Mouse (Mus musculus): ENCODE results near the gene Shc2. TPM values are rescaled to one million over a fixed set of nuclear protein-coding genes. Genes with fewer than 3 reads are reported as not detected.

Shc2 gene
- not detected for polyA plus RNA-seq (2017; shearing (Covaris generic))

DNA sequence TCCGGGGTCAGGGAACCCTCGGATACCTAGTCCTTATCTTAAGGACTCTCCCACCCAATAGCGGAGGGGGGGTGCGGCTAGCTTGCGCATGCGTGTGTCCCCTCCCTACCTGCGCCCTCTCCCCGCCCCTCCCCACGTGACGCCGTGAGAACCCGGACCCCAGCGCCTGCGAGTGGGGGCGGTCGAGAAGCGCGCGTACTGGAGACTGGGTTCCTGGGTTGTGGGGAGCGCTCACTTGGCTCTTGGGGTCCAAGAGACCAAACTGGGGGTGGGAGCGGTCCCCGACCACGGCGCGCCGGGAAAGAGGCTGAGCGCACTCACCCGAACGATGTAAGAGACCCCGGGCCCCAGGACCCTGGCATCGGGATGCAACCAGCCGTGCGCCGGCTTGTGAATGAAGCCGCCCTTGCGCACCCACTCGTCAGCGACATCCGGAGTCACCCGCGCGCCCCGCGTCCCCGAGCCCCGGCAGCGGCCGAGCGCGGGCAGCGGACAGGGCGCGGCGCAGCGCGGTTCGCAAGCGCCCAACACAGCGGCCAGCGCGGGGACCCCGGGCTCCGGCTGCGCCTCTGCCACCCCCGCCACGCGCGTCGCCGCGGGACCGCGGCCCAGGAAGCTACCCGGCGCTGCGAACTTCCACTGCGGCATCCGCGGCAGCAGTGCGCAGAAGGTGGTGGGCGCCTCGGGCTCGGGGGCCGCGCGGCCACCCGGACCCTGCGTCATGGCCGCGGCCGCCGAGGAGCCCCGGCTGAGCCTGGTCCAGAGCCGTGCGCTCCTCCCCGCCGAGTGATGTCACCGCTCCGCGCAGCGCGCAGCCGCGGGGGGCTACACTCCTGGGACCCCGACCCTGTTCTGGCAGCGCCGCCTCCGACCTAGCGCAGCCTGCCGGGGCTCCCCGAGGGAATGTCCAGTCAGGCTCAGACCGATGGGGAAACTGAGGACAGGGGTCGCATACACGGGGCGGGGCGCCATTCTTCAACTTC is at the start of gene Shc2:
Gene Shc2 (minus strand): TSS at position 791 of the 983 bp plus-strand sequence.
- no peak for ATAC-seq

DNA sequence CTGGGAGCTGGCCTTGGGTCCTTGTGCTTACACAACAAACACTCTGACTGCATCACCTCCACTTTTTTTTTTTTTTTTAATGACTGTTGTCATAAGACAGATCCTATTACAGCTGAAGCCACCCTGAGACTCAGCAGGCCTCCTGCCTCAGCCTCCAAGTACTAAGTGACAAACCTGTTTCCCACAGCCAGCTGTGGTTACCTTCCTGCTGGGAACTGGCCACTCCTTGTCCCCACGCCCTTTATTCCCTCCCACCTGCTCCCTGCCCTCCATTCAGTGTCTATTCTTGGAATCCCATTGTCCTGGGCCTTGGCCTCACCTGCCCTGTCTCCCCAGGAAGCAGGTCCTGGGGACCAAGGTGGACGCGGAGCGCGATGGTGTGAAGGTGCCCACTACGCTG is 49.8 kb upstream of the Shc2 start:
- no peak for ATAC-seq

DNA sequence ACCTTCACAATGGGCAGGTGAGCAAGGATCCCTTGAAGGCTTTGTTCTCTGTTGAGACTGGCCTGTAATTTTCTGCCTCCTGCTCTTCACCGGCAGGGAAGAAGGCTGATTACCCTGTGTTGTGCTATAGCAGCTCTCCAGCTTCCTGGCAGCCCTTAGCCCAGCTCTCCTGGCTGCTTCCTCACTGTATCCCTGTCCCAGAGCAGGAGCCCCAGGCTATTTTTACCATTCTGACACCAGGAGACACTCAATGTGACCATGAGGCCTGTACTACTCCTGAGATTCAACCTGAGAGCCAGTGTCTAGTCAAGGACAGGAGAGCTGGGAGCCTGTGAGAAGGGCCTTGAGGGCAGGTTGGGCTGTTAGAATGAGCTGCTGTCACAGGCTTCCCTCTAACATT is 49.0 kb upstream of the Shc2 start:
- ATAC-seq, result no peak

DNA sequence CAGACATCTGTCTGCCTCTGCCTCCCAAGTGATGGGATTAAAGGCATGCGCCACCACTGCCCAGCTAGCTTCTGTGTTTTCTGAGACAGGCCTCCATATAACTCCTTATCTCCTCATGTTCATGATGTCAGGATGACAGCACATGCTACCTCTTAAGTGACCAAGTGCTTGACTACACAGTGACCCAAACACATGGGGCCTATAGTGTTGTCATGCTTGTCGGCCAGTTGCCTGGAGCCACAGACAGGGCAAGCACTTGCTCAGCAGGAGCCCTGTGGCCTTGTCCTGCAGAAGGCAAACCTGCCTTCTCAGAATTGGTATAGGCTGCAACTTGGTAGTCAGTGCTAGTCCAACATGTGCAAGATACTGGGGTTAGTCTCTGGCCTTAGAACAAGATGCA is 48.5 kb upstream of the Shc2 start:
- no peak for ATAC-seq

DNA sequence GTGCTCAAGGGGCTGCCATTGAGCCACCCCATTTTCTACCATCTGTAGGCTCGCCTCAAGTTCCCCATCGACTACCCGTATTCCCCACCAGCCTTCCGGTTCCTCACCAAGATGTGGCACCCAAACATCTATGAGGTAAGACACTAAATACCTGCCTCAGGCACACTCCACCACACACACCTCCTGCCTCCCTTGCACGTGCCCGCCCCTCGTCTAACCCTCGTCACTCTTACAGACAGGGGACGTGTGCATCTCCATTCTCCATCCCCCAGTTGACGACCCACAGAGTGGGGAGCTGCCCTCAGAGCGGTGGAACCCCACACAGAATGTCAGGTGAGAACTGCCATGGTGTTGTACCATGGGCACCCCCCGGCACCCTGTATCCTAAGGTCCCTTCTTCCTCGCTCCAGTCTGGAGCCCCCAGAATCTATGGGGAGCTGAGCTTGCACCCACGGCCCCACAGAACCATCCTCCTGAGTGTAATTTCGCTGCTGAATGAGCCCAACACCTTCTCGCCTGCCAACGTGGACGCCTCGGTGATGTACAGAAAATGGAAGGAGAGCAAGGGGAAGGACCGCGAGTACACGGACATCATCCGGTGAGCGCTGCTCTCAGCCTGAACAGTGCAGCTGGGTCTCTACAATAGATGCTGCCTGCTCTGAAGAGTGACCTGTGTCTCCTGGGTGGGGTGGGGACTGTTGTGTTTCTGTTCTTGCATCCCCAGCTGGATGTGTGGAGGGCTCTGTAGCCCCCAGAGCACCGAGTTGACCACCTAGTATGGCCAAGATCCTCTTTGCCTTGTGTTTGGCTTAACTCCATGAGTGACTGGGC is 47.3 kb upstream of the Shc2 start:
- ATAC-seq, result no peak

DNA sequence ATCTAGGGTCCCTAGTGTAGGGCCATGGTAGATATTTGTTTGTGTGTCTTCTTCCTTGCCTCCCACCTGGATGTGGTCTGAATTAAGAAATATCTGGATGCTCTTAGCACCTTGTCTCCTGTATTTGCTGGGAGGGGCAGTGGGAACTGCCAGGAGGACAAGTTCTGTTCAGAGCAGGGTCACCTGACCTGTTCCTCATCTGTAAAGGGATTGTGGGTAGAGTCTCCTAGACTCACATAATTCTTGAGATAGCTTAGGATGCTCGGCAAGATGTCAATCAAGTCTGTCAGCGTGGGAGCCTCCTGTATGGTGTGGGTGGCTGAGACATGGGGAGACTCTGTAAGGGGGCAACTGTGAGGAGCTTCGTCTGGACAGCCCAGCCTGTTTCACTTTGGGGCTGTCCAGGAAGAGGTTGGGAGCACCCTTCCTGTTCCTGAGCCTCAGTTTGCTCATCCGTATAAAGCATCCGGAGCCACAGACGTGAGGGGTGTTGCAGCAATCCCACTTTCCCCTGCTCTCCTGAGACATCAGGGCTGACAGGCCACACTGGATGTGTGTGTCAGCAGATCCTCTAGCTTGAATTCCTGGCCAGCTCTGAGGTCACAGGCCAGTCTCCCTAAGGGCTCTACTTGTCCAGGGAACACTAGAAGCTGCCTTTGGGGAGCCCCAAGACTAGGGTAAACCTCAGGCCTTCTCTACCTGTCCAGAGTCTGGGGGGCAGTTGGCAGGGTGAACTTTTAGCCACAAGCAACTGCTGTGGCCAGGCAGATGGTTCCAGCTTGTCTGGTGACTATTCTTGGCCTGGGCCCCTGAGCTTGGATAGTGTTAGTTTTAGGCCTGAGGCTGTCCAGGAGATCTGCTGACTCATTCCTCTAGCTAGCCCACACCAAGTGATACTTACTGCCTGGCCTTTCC is 46.3 kb upstream of the Shc2 start:
- no peak for ATAC-seq

DNA sequence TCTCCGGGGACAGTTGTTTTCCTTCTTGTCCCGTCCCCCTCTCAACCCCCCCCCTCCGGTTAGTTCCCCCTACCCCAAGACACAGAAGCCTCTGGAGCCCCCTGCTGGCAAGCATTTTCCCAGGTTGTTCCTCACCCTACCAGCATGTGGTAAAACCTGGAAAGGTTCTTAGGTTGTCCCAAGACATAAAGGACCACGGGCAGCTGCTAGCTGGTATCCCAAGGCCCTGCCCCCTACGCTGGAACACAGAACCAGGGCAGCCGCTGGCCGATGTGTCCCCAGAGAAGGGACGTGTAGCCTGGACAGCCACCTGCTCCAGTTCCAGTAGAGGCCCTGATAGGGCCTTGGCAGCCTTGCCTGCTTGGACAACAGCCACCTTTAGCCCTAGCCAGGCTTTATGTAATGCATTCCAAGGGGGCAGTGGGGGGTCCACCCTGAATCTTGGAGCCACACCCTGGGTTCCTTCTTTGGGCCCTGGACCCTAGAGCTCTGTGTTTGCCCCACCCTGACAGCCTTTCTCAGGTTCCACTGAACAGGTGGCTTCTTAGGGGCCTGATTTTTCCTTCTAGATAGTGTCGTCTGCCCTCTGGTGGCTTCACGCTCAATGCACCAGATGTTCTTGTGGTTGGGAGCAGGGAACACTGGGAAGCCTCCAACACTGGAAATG is 45.3 kb upstream of the Shc2 start:
- no peak for ATAC-seq

DNA sequence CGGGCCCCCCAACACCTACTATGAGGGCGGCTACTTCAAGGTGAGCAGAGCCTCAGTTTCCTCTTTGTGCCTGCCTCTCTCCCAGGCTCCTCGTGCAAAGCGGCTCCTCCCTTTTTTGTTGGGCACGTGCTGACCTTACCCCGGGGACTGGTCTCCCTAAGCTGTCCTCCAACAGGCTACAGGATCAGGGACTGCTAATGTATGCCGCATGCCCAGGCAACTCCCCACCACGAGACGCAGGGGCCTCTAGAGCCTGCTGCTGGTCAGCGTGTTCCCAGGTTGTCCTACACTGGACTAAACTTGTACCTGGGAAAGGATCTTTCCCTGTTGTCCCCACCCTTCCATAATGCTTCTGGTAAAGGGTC is 44.8 kb upstream of the Shc2 start:
- no peak for ATAC-seq

DNA sequence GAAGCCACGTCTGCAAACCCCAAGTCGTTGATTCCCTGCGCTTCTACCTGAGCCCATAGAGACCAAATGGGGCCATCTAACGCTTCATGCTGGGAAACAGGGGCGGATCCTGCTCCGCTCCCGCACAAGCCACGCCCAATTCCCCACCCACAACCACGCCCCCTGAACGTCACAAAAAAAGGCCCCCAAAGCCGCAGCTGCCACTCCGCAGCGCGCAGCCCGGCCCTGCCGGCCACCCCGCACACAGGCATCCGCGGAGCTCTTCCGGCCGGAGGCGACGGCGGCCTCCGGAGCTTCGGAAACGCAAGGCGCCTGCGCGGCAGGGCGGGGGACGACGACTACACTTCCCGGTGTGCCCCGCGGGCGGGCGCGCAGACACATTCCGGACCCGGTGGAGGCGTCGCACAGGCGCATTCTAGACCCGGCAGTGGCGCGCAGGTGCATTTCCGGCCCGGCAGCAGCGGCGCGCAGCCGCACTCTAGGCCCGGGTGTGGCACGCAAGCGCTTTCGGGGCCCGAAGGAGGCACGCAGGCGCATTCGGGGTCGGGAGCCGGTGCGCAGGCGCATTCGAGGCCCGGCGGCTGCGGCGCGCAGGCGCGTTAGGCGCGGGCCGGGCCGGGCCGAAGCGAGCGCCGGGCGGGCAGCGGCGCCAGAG is 44.0 kb upstream of the Shc2 start, which contains the start of gene Cdc34:
Gene Cdc34 (plus strand): TSS at position 605 of the 655 bp plus-strand sequence.
- ATAC-seq, result peak; percentile 87

DNA sequence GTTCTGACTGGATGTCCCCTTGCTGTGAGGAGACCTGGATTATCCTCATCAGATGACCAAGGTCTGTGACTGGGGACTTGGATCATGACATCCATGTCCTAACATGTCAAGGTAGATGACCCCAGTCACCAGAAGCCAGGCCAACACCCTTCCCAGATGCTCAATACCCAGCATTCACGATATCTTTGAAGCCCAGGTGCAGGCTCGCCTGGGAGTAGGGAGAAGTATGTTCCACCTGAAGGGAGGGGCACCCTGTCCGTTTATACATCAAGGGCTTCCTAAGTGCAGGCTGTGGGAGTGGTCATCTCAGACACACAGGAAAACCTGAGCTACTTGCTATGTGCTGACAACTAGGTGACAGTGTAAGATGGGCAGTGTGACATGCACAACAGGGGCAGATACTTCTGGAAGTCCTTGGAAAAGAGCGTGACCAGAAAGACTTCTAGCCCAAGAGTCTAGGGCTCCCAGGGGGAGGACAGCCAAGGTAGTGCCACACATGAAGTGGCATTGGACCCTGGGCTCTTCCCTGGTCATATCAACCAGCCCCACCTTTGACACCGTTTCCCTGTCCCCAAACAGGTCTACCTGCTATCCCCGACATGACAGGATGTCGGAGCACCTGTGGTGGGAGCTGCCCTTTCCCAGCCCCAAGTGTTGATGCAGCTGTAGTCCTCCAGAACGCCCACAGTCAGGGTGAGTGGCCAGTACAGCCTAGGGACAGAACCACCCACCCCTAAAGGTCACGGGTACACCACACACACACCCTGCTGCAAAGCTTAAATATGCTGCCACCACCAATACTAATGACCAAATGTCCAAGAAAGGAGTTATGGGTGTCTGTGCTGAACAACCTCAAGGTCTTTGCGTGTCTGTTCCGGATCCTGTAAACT is 43.1 kb upstream of the Shc2 start:
- ATAC-seq, result no peak

DNA sequence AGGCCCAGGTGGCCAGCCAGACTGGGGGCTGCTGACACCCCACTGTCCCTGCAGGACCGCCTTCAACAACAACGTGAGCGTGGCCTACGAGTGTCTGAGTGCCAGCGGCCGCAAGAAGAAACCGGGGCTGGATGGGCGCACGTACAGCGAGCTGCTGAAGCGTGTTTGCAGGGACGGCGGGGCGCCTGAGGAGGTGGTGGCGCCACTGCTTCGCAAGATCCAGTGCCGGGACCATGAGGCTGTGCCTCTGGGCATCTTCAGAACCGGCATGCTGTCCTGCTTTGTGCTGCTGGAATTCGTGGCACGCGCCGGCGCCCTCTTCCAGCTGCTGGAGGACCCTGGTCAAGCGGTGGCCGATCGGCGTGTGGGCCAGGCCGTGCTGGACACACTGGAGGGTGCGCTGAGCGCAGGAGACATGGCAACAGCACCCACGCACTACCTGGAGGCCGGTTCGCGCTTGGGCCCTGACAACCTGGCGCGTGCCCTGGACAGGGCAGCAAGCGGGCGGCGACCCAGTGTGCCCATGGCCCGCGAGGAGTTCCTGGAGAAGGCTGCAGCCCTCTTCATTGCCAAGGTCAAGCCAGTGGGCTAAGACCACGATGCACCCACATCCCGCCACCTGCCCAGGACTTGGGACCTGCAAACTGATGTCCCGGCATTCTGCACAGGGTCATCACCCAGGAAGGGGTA is 37.8 kb upstream of the Shc2 start:
- ATAC-seq, result no peak

DNA sequence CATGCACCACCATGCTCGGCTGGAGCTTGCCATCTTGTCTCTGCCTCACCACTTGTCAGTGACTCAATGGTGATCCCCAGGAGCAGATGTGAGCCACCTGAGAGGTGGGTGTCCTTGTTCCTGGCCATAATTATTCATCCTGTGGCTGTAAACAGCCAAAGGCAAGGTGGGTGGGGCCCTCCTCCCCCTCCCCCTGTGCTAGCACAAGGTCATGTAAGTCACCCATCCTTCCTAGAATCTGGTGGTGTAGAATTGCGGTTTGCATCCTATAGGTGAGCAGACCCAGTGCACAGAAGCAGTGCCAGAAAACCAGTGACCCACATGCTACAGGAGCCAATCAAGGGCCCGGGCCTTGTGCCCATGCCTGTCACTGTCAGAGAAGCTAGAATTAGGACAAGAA is 35.3 kb upstream of the Shc2 start:
- ATAC-seq, result no peak

DNA sequence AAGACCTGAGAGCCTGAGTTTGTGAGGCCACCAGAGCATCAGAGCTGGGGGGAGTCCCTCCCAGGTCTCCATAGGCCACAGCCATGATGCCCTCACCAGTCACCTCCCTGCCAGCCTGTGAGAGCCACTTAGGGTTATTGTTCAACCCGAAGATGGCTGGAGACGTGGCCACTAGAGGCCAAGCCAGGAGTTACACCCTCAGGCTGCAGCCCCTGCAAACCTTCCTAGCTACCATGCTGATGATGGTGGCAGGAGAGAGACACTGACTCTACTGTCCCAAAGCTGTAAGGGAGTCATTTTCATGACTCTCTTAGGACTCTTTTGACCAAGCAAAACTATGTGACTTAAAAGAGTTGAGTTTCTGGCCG is 34.4 kb upstream of the Shc2 start:
- ATAC-seq, result no peak

DNA sequence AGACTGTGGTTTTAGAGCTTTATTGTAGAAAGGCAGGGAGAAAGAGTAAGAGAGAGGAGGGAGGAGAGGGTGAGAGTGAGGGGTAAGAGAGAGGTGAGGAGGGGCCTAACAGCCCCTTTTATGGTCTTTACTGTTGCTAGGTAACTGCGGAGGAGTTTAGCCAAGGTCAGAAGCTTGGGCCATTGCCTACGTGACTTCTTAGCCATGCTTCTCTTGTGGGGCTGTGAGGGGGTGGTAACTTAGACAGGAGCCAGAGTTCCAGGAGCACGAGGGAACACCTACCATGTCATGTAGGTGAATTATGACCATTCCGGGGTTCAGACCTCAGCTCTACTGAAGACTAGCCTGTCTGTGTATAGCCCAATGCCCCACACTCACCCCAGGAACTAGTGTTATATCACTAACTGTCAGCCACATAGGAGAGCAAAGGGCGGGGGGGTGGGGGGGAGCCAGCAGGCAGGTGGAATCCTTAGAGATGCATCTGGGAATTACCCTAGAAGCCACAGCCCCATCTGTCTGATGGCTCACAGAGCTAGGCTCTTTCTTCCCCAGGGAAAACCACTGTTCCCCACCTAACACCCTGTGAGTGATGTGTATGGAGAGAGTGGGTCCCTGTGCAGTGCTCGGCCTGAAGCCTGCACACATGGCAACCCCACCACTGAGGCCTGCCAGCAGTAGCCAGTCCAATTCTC is 33.8 kb upstream of the Shc2 start:
- ATAC-seq, result no peak

DNA sequence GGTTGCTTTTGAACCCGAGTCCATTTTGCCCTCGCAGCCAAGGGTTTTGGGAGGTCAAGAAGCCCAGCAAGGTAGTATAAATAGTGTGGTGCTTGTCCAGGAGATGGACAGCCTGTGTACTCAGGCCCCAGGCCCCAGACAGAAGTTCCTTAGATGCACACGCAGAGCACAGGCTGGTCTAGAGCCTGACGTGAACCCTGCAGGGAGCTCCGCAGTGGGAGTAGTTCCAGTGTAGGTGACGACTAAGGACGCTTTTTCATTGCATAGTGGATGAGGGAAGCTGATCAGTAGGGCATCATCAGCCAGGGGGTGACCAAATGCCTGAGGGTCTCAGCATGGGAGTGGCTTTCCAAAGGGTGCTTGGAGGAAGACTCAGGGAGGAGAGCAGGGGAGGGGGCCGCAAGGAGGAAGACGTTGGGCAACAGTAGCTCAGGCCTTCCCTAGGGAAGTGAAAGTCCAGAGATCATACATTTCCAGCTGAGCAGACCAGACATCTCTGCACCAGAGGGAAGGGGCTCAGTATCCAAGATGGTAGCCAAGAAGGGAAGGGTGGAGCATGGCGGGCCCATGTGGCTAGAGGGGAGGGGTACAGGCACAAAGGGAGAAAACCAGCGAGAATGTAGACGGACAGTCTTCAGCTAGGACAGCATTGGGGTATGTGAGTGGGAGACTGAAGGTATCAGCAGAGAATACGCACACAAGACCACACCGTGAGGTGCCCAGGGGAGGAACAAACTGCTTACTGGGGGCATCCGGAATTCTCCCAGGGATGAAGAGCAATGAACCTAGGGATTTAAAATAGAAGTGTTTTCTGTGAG is 32.6 kb upstream of the Shc2 start:
- no peak for ATAC-seq

DNA sequence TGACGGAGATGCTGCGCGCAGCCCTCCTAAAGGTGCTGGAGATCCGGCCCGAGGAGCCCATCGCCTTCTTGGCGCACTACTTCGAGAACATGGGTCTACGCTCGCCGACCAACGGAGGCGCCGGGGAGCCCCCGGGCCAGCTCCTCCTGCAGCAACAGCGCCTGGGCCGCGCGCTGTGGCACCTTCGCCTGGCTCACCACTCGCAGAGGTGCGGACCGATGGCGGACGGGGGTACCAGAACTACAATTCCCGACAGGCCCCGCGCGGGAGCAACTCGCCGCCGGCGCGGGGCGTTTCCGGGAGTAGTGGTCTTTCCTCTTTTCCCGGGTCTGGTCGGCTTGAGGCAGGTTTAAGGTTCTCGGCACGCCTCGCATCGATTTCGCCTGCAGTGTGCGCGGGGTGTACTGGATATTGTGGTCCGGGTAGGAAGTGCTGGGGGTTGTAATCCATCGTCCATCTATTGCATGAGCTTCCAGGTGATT is 31.9 kb upstream of the Shc2 start:
- peak; percentile 36 for ATAC-seq

DNA sequence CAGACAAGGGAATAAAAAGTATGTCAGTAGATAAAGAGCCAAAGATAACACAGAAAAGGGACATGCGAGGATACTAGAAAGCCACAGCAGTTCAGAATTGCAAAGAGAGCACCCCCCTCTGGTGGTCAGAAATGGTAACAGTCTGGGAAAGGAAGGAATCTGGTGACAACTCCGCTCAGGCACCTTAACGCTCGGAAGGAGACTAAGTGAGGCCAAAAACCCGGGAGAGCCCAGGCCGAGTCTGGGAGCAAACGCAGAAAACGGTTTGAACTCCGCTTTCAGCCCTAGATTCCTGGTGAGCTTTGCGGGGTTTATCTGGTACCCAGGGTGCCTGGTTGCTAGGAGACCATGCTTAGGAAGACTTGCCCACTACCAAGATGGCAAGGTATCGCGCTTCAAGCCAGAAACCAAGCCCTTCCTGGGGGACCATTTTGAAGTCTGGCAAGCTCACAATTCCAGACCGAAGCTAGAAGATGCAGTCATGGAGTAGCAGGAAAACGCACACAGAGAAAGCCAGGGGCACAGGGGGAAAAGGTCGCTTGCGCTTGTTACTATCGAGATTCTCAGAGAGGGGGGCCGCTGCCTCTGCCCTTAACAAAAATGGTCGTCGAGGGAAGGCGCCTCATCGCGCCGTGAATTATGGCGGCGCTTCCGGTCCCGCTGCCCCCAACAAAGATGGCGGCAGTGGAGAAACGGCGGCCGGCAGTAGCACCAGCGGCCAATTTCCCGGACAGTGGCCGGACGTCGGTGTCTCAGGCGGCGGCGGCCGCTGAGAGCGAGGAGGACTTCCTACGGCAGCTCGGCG is 31.3 kb upstream of the Shc2 start, which contains the start of gene Tpgs1:
Gene Tpgs1 (plus strand): TSS at position 599 of the 805 bp plus-strand sequence.
- peak; percentile 97 for ATAC-seq

Measured in CD4-positive, CD25-positive, alpha-beta regulatory T cell, adult 4 months (primary cell).